Mouse (Mus musculus) urinary bladder, adult 18-20 months (tissue): ENCODE results near the gene Capg.
"Not testable (repeated sequence)": the region's sequence is repeated elsewhere in the genome, so short reads cannot be mapped to it uniquely, and the experiment has no call there.

Source experiments
- DNase-seq, 2 experiments: peaks; one replicate each; pipeline ENCODE4 v3.0.0; 2022; ENCODE audit warnings: low spot score in 2 of 2, mixed read lengths in 2 of 2

Capg gene

GRCm38 (mm10) chr6:72532580-72532979 is 11.6 kb upstream of the Capg start:
- DNase-seq: no peak

DNA sequence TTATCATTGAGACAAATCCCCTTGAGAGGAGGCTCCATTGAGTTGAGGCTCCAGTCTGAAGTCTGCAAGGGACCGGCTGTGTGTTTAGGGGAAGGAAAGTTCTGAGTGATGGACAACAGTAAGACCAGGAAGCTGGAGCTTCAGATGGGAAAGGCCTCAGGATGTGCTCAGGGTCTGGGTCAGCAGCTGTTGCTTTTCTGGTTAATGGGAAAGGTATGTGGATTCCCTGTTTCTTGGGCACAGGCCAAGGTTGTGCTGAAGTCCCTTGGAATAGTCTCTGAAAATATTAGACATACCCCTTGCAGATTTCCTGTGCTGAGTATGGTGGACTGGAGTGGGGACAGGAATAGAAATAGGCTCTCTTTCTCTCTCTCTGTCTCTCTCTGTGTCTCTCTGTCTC is 10.6 kb upstream of the Capg start:
- not testable (repeated sequence) for DNase-seq

GRCm38 (mm10) chr6:72534035-72534809 is 10.0 kb upstream of the Capg start:
- DNase-seq: peak in 1 of 2 experiments; percentile 45

DNA sequence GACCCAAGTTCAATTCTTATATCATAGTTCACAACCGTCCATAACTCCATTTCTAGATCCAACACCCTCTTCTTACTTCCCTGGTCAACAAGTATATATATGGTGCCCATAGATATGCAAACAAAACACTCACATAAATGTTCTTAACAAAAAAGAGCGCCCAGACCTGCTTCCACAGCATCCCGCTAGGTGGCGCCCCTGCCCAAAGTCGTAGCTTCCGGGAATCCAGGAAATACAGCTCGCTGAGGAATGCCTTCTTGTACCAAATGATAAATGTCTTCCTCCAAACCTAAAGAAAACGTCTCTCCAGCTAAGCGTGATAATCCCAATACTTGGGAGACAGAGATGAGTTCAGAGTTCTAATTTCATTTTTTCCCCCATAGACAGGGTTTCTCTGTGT is 9.0 kb upstream of the Capg start:
- DNase-seq: peak; percentile 64 to 72

DNA sequence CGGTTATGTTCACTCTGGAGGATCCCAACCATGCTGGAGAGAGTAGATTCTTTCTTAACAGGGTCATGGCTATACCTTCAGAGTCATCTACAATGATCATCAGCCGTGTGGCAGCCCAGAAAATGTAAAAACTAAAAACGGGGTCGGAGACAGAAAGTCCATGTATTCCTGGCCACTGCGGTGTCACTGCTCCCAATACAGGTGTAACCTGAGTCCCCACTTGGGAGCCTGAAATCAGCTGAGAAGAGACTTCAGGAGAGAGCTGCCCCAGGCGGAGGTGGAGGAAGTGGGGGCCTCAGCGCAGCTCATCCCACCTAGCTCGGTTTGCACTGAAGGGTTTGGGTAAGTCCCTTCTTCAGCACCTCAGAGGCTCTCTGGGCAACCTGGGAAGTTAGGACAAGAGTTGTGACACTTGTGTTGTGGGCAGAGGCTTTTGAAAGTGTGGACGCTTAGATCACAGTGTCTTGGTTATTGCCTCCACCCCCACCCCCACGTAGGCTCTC is 6.1 kb upstream of the Capg start:
- DNase-seq: no peak

DNA sequence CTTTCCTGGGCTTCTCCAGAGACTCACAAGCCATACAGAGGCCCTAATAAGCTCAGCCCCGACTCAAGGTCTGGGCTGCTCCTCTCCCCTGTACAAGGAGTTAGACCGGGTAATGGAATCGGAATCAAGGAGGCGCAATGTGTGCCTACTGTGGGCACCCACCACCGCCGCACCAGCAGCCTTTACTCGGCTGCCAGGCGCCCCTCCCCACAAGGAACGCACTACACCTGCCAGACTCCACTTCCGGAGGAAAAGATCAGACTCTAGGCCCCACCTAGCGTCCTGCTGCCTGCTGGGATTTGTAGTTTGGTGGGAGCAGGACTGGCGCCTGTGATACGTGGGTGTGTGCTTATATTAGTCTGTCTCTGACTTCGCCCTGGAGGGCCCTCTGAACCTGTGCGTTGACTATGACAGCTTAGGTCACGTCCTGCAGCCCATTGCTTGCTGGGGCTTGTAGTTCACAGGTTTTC is 5.6 kb upstream of the Capg start:
- DNase-seq: peak; percentile 80 to 89

- DNase-seq: no peak
Observed at GRCm38 (mm10) chr6:72543265-72543850, 833 bp upstream of the Capg start.

DNA sequence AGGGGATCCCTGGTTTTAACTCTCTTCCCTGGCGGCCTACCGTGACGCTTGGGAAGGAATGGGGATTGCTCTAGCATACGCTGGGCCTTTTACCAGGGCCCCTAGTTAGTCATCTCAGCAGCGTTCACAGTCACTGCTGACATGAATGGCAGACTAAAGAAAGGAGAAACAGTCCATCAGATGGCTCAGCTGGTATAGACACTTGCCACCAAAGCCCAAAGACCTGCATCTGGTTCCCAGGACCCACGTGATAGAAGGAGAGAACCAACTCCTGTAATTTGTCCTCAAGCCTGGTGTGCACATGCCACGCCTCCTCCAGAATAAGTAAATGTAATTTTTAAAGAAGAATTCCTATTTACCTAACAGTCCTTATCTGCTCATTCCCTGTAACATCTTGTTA is 1.2 kb downstream of the Capg start:
- no peak for DNase-seq

- no peak for DNase-seq
Observed at GRCm38 (mm10) chr6:72547121-72547520, 2.9 kb downstream of the Capg start.

- no peak for DNase-seq
Observed at GRCm38 (mm10) chr6:72547862-72548261, 3.7 kb downstream of the Capg start.

DNA sequence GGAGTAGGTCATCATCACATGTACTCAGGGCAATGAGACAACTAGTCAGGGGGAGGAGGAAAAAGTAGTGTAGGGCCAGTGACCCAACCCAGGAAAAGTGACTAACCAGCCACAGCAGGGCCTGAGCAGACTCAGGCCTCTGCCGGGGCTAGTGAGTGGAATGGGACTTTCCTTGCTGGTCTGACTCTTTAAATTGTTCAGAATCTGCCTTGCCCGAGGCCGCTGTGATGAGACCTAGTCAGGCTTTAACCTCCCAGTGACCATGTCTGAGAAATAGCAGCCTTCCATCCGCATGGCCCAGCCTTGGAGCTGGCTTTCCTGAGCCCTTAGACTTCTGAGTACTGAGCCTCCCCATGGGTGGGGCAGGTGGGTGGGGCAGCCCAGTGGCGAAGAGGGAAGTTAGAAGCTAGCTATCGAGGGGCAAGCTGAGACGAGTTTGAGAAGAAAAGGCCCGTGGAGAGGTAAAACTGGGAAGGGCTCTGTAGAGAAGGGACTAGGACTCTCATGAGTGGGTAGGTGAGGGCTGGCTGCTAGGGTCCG is 4.9 kb downstream of the Capg start:
- DNase-seq: peak; percentile 80 to 82

GRCm38 (mm10) chr6:72550025-72550424 is 5.8 kb downstream of the Capg start:
- no peak for DNase-seq

- DNase-seq: no peak
Observed at GRCm38 (mm10) chr6:72550503-72551100, 6.4 kb downstream of the Capg start.

DNA sequence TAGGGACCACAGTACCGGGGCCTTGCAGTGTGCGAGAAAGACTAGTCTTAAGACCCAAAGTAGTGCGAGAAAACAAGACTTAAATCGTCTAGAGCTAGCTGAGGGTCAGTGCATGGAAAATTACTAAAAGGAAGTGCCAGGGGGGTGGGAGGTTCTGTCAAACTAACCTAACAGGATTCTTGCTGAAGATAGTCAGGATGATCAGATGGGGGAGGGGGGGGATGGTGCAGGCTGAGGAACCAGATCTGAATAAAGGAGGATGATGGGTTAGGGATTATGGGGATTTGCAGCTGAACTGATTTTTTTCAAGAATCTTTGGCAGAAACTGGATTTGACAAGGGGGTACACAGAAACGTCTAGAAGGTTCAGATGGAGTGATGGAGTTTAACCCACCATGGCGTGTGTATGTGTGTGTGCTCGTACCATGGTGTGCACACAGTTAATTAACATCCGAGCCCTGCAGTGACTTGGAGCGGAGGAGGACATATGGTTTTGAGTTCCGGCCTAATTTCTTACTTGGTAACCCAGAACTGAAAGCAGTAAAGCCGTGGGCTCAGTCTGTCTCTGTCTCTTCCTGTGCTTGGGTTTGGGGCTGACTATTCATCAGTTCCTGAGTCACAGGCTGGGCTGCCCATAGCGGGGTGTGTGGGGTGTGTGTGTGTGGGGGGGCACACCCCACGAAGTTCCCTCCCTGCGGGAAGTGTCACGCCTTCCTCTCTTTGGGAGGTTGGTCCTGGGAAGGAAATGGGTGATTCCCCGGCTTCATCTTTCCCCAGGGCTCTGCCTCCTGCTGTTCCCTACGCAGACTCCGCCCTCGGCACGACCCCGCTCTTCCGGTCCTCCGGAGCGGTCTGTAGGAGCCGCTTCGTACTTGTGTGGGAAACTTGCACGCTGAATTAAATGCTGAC is 8.2 kb downstream of the Capg start:
- DNase-seq: peak in 1 of 2 experiments; percentile 76

DNA sequence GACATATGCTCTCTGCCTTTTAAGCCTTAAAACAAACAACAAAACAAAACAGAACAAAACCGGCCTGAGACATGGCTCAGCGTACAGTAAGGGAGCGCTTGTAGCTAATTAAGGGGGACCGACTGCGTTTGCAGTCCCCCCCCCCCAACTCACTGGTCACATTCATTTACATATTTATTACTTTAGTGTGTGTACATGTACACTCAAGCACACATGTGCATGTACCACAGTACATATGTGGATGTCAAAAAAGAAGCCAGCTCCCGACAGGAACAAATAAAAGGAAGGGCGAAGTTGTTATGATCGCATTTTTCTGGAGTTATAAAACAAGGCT is 8.9 kb downstream of the Capg start:
- DNase-seq: no peak

- DNase-seq: no peak
Observed at GRCm38 (mm10) chr6:72560801-72561200, 16.6 kb downstream of the Capg start.

GRCm38 (mm10) chr6:72562486-72562885 is 18.3 kb downstream of the Capg start:
- no peak for DNase-seq

- no peak for DNase-seq
Observed at GRCm38 (mm10) chr6:72562894-72563293, 18.7 kb downstream of the Capg start.

GRCm38 (mm10) chr6:72565506-72565905 is 21.3 kb downstream of the Capg start:
- DNase-seq: no peak

DNA sequence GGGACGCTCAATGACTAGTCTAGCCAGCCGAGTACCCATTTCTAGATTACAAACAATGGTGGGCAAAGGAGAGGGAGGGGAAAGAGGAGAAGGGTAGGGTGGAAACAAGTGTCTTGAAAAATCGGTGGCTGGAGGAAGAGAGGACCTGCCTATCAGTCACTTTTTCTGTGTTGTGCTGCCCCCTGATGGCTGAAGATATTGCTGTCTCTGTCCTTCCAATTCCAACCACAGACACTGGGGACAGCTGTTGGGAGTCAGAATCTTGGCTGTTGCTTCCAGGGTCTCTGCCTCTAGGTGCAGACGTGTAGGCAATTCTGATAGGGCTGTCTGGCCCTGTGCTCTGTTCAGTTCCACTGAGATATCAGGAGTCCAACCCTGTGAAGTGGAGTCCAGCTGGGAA is 21.9 kb downstream of the Capg start:
- DNase-seq: peak; percentile 73 to 79

DNA sequence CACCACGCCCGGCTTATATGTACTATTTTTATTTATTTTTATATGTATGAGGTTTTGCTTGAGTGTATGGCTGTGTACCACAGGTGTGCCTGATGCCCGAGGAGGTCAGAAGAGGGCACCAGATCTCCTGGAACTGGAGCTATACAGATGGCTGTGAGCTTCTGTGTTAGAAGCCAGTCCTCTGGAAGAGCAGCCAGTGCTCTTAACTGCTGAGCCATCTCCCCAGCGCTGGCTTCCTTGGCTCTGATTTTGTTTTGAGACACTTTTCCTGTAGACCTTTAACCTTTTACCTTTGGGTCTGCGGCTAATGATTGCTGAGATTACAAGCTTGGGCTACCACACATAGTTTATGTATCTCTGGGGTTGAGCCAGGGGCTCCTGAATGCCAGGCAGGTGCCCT is 23.3 kb downstream of the Capg start:
- DNase-seq: no peak

DNA sequence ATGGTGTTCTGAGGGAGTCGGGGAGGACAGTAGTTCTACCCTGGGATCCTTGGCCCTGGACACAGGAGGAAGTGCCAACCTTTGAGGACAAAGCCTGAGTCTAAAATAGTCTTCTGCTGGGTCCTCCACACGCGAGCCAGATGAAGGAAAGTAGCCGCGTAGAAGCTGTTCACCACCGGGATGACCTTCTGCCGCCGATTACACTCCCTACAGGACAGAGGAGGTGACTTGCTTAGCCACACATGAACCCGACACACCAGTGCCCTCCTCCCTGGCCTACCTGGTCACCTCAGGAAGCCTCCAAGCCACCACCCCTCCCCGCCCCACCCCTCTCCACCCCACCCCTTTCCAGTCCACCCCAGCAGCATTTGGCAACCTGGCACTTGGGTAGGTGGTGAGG is 24.5 kb downstream of the Capg start:
- no peak for DNase-seq
